Mouse (Mus musculus): ENCODE measurements at regions not wholly inside any gene's neighbourhood (a gene's known extent, or its start where the extent isn't known, plus 50 kb on each side); places are given as distances from the start of the nearest gene placed in this dataset.

DNA sequence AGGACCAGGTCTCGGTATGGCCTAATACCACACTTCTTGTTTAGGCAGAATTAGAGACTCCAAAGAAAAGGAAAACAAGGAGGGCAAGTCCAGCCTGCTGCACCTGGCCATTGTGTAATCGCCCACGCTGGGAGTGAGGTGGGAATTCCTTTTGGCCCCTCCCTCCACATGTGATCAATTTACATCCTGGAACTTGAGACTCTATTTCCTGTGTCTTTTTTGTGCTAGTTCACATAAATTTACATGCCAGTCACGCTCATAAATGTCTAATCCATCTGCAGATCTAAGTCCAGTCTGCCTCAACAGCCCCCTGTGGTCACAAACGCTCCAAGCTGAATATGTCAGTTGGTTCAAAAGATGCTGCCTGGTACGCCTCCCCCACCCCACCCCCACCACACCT is 184.2 kb upstream of the Hmga2 start:
- Histone ChIP-seq H3K27ac (replicated peaks) (no peak overlapping the region), H3K4me3 (no peak overlapping the region), H3K27me3 (ENCODE audit: low read depth, poor library complexity, severe bottlenecking) (no peaks in the 10 kb centered on the region), H3K9me3 (replicated peaks) (no peaks in the 10 kb centered on the region), H3K36me3 (no peaks in the 10 kb centered on the region), H3K4me1 (peaks cover 7% of the 10 kb centered on the region)
- 57% methylated on average over 6 of the region's 6 CpGs for WGBS
- no peak for DNase-seq (ENCODE audit: low spot score)

- Histone ChIP-seq H3K4me1 (peaks cover 2% of the 10 kb centered on the region; the same call in 1 of the 2 replicates), H3K36me3 (no peaks in the 10 kb centered on the region), H3K4me3 (no peak overlapping the region), H3K27me3 (ENCODE audit: low read depth, poor library complexity, severe bottlenecking) (no peaks in the 10 kb centered on the region), H3K27ac (replicated peaks) (no peak overlapping the region), H3K9me3 (replicated peaks) (no peaks in the 10 kb centered on the region)
- 84% methylated on average over 14 of the region's 14 CpGs for WGBS
- no peak for DNase-seq (ENCODE audit: low spot score)
Observed at GRCm38 (mm10) chr10:120655238-120655931, 179.1 kb upstream of the Hmga2 start.

DNA sequence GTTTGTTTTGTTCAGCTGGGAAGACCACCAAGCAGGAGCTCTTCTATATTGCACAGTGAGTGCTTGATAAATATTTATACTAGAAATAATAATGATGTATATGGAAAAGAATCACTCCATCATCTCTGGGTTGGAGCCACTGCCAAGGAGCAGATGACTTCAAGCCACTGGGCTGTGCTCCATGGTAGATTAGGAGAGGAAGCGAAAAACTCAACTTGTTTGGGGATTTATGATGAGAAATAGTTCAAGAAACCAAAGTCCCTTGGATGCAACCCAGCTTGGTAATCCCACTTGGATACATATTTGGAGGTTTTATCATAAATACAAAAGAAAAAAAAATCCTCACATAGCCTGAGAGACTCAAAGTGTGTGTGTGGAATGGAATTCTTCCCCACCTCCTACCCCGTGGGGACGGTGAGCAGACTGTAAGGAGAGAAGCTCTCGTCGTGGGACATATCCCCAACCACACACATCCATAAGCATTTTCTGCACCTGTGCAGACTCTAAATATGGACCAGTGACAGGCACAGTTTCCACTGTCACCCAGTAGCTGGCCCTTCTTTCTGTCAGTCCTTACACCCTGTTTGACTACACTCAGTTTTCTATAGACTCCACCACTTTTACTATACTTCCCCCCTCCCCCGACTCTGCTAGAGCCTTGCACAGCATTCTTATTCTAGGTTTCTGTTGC is 176.4 kb upstream of the Hmga2 start:
- Histone ChIP-seq H3K27ac (replicated peaks) (no peak overlapping the region), H3K27me3 (ENCODE audit: low read depth, poor library complexity, severe bottlenecking) (no peaks in the 10 kb centered on the region), H3K36me3 (no peaks in the 10 kb centered on the region), H3K4me1 (peaks cover 9% of the 10 kb centered on the region), H3K9me3 (replicated peaks) (no peaks in the 10 kb centered on the region), H3K4me3 (no peak overlapping the region)
- no peak for DNase-seq (ENCODE audit: low spot score)
- WGBS = 87% methylated on average over 6 of the region's 6 CpGs

GRCm38 (mm10) chr10:120651845-120652244 is 175.6 kb upstream of the Hmga2 start:
- 89% methylated on average over 5 of the region's 5 CpGs for WGBS
- H3K4me1 ChIP-seq = peaks cover 18% of the 10 kb centered on the region
- no peaks in the 10 kb centered on the region for H3K27me3 ChIP-seq (ENCODE audit: low read depth, poor library complexity, severe bottlenecking)
- no peaks in the 10 kb centered on the region for H3K36me3 ChIP-seq
- no peak overlapping the region for H3K4me3 ChIP-seq
- H3K9me3 ChIP-seq (replicated peaks) = no peaks in the 10 kb centered on the region
- DNase-seq (ENCODE audit: low spot score) = no peak
- H3K27ac ChIP-seq (replicated peaks) = no peak overlapping the region

DNA sequence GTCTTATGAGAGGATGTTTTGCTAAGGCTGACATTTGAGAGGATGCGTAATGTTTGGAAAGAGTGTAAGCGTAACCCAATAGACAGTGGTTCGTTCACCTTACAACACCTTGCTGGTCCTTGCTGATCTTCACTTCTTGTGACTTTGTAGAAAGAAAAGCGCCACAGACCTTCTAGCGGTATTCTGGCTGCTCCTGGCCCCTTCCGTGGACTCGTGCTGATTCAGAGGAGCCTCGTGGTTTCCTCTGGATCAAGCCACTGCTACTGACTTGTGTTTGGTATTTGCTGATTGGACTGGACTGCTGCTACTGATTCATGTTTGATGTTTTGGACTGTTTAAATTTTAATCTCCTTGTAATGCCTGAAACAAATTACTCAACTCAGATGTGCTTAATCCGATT is 174.1 kb upstream of the Hmga2 start:
- no peak overlapping the region for H3K27ac ChIP-seq (replicated peaks)
- no peak overlapping the region for H3K4me3 ChIP-seq
- H3K4me1 ChIP-seq = peaks cover 26% of the 10 kb centered on the region
- no peaks in the 10 kb centered on the region for H3K9me3 ChIP-seq (replicated peaks)
- no peak for DNase-seq (ENCODE audit: low spot score)
- H3K27me3 ChIP-seq (ENCODE audit: low read depth, poor library complexity, severe bottlenecking) = peaks cover 9% of the 10 kb centered on the region; the same call in 1 of the 2 replicates
- WGBS = 95% methylated on average over 9 of the region's 9 CpGs
- H3K36me3 ChIP-seq = no peaks in the 10 kb centered on the region

DNA sequence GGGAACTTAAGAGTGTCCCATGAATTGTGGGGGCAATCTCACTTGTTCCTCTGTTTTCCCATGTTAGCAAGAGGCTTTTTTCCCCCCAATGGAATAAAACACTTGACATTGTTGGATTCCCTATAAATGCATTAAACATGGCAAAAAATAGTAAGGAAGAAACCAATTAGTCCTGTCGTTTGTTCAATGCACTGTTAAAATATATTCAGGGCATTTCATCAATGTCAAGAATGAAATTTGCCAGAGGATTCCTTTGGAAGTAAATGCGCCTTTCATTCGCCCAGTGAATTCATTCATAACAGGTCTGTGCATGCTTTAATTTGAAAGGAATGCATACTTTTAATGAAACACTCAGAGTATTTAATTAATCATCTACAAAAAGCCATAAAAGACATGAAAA is 172.5 kb upstream of the Hmga2 start:
- no peak overlapping the region for H3K4me3 ChIP-seq
- H3K27me3 ChIP-seq (ENCODE audit: low read depth, poor library complexity, severe bottlenecking) = peaks cover 9% of the 10 kb centered on the region; the same call in 1 of the 2 replicates
- H3K36me3 ChIP-seq = no peaks in the 10 kb centered on the region
- WGBS = 88% methylated on average over 3 of the region's 3 CpGs
- H3K27ac ChIP-seq (replicated peaks) = no peak overlapping the region
- H3K9me3 ChIP-seq (replicated peaks) = no peaks in the 10 kb centered on the region
- no peak for DNase-seq (ENCODE audit: low spot score)
- H3K4me1 ChIP-seq = peaks cover 26% of the 10 kb centered on the region

GRCm38 (mm10) chr10:120648031-120648430 is 171.8 kb upstream of the Hmga2 start:
- no peaks in the 10 kb centered on the region for H3K9me3 ChIP-seq (replicated peaks)
- no peak for DNase-seq (ENCODE audit: low spot score)
- no peak overlapping the region for H3K4me3 ChIP-seq
- H3K27ac ChIP-seq (replicated peaks) = no peak overlapping the region
- WGBS = 74% methylated on average over 7 of the region's 7 CpGs
- peaks cover 9% of the 10 kb centered on the region; the same call in 1 of the 2 replicates for H3K27me3 ChIP-seq (ENCODE audit: low read depth, poor library complexity, severe bottlenecking)
- H3K36me3 ChIP-seq = no peaks in the 10 kb centered on the region
- H3K4me1 ChIP-seq = peaks cover 26% of the 10 kb centered on the region

GRCm38 (mm10) chr10:120647323-120647722 is 171.1 kb upstream of the Hmga2 start:
- peak overlapping the region; percentile 68 for H3K27ac ChIP-seq (replicated peaks)
- 61% methylated on average over 3 of the region's 3 CpGs for WGBS
- no peaks in the 10 kb centered on the region for H3K36me3 ChIP-seq
- peak overlapping the region; percentile 38; the same call in 1 of the 2 replicates for H3K4me3 ChIP-seq
- H3K27me3 ChIP-seq (ENCODE audit: low read depth, poor library complexity, severe bottlenecking) = peaks cover 9% of the 10 kb centered on the region; the same call in 1 of the 2 replicates
- no peak for DNase-seq (ENCODE audit: low spot score)
- peaks cover 26% of the 10 kb centered on the region for H3K4me1 ChIP-seq
- H3K9me3 ChIP-seq (replicated peaks) = no peaks in the 10 kb centered on the region

- Histone ChIP-seq H3K27ac (replicated peaks) (peak overlapping the region; percentile 68), H3K36me3 (no peaks in the 10 kb centered on the region), H3K4me3 (peak overlapping the region; percentile 38), H3K27me3 (ENCODE audit: low read depth, poor library complexity, severe bottlenecking) (peaks cover 9% of the 10 kb centered on the region; the same call in 1 of the 2 replicates), H3K9me3 (replicated peaks) (no peaks in the 10 kb centered on the region), H3K4me1 (peaks cover 26% of the 10 kb centered on the region)
- 5% methylated on average over 14 of the region's 14 CpGs for WGBS
- peak; percentile 62 for DNase-seq (ENCODE audit: low spot score)
Observed at GRCm38 (mm10) chr10:120646862-120647311, 170.6 kb upstream of the Hmga2 start.

DNA sequence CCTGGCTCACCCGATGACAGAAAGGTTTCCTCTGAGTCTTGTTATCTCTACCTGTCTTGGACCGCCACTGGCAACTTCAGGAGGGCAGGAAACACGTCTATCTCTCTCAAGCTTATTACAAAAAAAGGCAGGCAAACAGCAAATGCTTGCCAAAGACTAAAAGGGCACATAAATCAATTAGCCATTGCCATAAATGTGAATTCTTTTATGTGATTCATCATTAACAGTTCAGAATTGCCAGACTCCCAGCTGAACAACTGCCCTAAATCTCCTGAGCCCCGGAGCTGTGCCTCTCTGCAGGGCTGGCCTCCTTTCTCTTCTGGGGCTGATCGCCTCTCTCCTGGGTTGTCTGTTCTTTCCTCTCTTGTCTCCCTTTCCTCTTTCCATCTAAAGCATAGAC is 164.6 kb upstream of the Hmga2 start:
- Histone ChIP-seq H3K4me3 (no peak overlapping the region), H3K4me1 (peaks cover 18% of the 10 kb centered on the region), H3K9me3 (replicated peaks) (no peaks in the 10 kb centered on the region), H3K36me3 (no peaks in the 10 kb centered on the region), H3K27me3 (ENCODE audit: low read depth, poor library complexity, severe bottlenecking) (peaks cover 15% of the 10 kb centered on the region; the same call in 1 of the 2 replicates), H3K27ac (replicated peaks) (no peak overlapping the region)
- WGBS = 75% methylated on average over 5 of the region's 5 CpGs
- no peak for DNase-seq (ENCODE audit: low spot score)

DNA sequence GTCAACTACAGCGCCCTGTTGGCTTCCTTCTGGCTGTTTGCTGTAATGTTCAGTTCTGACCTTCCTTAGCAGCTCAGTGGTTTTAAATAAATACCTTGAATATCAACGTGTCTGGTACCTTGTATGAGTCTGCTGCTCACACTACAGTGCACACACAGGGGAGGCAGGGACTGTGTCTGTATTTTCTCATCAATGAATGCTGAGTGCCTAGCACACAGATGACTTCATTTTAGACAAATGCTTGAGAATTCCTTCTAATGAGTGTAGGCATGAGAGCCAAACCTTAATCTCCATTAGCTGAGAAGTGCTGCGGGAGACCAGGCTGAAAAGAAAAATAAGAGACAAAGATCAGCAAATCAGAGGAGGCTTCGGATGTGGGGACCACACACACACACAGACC is 162.0 kb upstream of the Hmga2 start:
- no peaks in the 10 kb centered on the region for H3K36me3 ChIP-seq
- H3K27ac ChIP-seq (replicated peaks) = peak overlapping the region; percentile 39
- WGBS = 36% methylated on average over 4 of the region's 4 CpGs
- no peaks in the 10 kb centered on the region for H3K9me3 ChIP-seq (replicated peaks)
- H3K27me3 ChIP-seq (ENCODE audit: low read depth, poor library complexity, severe bottlenecking) = peaks cover 9% of the 10 kb centered on the region; the same call in 1 of the 2 replicates
- no peak for DNase-seq (ENCODE audit: low spot score)
- H3K4me1 ChIP-seq = peaks cover 21% of the 10 kb centered on the region
- H3K4me3 ChIP-seq = no peak overlapping the region

- Histone ChIP-seq H3K27ac (replicated peaks) (no peak overlapping the region), H3K9me3 (replicated peaks) (no peaks in the 10 kb centered on the region), H3K4me3 (no peak overlapping the region), H3K27me3 (ENCODE audit: low read depth, poor library complexity, severe bottlenecking) (peaks cover 9% of the 10 kb centered on the region; the same call in 1 of the 2 replicates), H3K4me1 (peaks cover 25% of the 10 kb centered on the region), H3K36me3 (no peaks in the 10 kb centered on the region)
- DNase-seq (ENCODE audit: low spot score) = no peak
- 87% methylated on average over 21 of the region's 21 CpGs for WGBS
Observed at GRCm38 (mm10) chr10:120635818-120636543, 159.7 kb upstream of the Hmga2 start.

Data from midbrain, embryonic 10.5 days (tissue).